Mouse (Mus musculus) cerebellum, adult 2 months (tissue): ENCODE measurements around the gene Zfpm1. TPM values are rescaled to one million over a fixed set of nuclear protein-coding genes. Genes with fewer than 3 reads are reported as not detected.

ENCODE experiments used
- DNase-seq, 2 experiments: peaks; one replicate each; pipeline ENCODE4 v3.0.0; 2021
- H3K27ac ChIP-seq: fragments of 200-500 bp; 2 replicates; pipeline ENCODE4 v1.5.1; 2012; ENCODE audit warnings: low read length, control low read depth, inconsistent platforms; ENCODE audit not compliant: insufficient read depth
- H3K27me3 ChIP-seq: fragments of 200-500 bp; 2 replicates; pipeline ENCODE4 v1.6.1; 2012; ENCODE audit warnings: inconsistent platforms, mild to moderate bottlenecking, low read length, moderate library complexity; ENCODE audit not compliant: control insufficient read depth, insufficient read depth
- H3K4me1 ChIP-seq: fragments of 200-500 bp; 2 replicates; pipeline ENCODE4 v1.6.1; 2011; ENCODE audit warnings: low read length; ENCODE audit not compliant: control insufficient read depth, insufficient read depth
- H3K4me3 ChIP-seq: fragments of 200-500 bp; replicated peaks from 2 replicates; pipeline ENCODE3; 2011; ENCODE audit warnings: mild to moderate bottlenecking, low read depth, low read length, control low read depth; ENCODE audit not compliant: insufficient read depth
- CTCF ChIP-seq: fragments of 200-500 bp; IDR thresholded peaks from 2 replicates; pipeline ENCODE4 v1.5.1; 2011; ENCODE audit warnings: low read depth, mild to moderate bottlenecking, control low read depth, low read length, moderate library complexity, borderline replicate concordance; ENCODE audit not compliant: insufficient read depth
- POLR2A ChIP-seq: fragments of 200-500 bp; IDR thresholded peaks from 2 replicates; pipeline ENCODE4 v1.6.1; 2011; ENCODE audit warnings: low read length, control low read depth, borderline replicate concordance; ENCODE audit not compliant: insufficient read depth
- WGBS: fragments of 180-500 bp; shearing (Covaris S2); methylation state at CpG from one replicate; pipeline ENCODE4 v1.1.7; 2018; 5-methylcytosine and 5-hydroxymethylcytosine counted together
- polyA plus RNA-seq: library from polyadenylated mRNA; depleted of rRNA; stranded (reverse); fragments of >200 nt; gene quantifications from 2 replicates; pipeline ENCODE4 v1.2.3, GENCODE M21; 2012

Zfpm1 gene
- polyA plus RNA-seq, 1 experiment = 20.1 TPM

DNA sequence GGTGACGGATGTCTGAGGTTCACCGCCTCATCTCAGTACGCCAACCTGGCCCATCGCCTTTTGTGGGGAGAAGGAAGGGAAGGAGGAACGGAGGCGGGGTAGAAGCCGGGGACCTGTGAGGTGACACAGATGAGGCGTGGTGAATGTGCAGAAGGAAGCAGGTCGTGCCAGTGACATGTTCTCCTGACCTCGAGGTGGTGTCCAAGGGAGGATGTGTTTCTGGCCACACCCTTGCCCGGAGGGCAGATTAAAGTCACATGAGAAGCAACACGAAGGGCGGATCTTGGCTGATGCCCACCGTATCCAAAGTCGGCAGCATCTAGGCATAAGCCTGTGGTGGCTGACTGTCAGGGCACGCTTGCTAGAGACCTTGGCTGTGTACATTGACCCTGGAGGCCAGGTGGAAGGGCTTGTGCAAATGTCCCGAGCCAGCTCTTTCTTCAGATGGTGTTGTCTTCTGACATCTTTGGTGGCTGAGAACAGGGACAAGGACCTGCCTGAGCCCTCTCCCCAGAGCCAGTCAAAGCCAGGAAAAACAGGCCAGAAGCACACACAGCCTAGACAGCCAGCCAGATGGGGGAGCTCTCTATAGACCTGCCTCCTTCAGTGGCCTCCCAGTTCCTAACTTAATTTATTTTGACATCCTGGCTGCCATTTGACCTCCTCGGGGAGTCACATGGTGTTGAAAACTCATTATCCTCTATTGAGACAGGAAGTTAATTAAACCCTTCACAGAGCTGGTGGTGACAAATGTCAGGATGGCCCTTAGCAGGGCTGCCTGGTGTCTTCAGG is 4.5 kb upstream of the Zfpm1 start:
- Histone ChIP-seq H3K4me1 (no peaks in the 10 kb centered on the region), H3K27me3 (no peaks in the 10 kb centered on the region), H3K4me3 (no peak overlapping the region), H3K27ac (no peak overlapping the region)
- no peak for TF ChIP-seq CTCF
- TF ChIP-seq POLR2A = no peak
- DNase-seq = no peak
- WGBS = 68% methylated on average over 18 of the region's 18 CpGs

DNA sequence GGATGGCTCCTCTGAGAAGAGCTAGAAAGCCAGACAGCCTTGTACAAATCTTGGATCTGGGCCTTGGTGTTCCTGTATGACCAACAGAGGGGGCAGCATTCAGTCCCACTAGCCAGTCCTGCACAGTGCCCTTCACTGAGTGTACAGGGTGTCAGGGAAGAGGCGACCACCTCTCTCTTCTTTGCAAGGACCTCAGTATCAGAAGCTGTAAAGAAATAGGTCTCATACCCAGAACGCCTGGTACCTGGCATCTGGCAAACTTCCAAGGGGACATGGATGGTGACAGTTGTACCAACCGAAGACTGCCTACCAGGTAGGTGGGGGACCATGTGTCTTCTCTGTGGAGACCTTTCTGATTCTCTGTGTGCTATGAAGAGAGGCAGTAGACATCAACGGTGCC is 1.8 kb upstream of the Zfpm1 start:
- H3K4me3 ChIP-seq = no peak overlapping the region
- WGBS = 42% methylated on average over 4 of the region's 4 CpGs
- no peak for TF ChIP-seq POLR2A
- TF ChIP-seq CTCF = no peak
- no peak overlapping the region for H3K27ac ChIP-seq
- no peaks in the 10 kb centered on the region for H3K27me3 ChIP-seq
- DNase-seq = no peak
- peaks cover 11% of the 10 kb centered on the region for H3K4me1 ChIP-seq

DNA sequence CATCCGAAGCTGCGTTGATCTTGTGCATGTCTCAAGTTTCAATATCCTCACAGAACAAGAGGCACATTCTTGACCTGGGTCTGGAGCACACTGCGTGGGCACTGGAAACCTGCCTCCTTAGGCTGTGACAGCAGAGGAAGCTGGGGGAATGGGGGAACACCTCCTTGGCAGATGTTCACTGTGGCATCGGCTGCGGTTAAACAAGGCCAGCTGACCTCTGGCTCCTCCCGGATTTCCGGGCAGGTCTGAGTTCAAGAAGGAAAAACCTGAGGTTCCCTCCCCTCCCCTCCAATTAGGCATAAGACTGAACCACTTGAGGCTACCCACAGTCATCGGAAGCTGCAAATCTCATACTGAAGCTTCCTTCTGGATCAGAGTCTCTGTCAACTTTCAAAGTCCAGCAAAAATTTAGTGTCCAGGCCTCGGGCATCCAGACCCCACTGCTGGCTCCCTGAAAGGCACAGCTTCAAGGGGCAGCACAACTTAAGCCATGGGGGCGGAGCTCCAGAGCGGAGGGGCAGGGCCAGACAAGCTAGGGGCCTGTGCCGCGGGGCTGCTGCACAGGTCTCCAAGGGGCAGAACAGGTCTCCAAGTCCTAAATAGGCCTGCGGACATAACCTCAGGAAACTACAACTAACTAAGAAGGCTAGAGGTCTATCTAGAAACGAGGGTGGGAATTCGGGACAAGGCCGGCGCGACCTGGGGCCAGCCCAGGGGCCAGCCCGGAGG is 1.2 kb upstream of the Zfpm1 start:
- no peak for DNase-seq
- 36% methylated on average over 20 of the region's 20 CpGs for WGBS
- no peaks in the 10 kb centered on the region for H3K27me3 ChIP-seq
- peaks cover 17% of the 10 kb centered on the region for H3K4me1 ChIP-seq
- H3K27ac ChIP-seq = no peak overlapping the region
- peak overlapping the region; percentile 2 for H3K4me3 ChIP-seq
- TF ChIP-seq POLR2A (no peak), CTCF (no peak)

DNA sequence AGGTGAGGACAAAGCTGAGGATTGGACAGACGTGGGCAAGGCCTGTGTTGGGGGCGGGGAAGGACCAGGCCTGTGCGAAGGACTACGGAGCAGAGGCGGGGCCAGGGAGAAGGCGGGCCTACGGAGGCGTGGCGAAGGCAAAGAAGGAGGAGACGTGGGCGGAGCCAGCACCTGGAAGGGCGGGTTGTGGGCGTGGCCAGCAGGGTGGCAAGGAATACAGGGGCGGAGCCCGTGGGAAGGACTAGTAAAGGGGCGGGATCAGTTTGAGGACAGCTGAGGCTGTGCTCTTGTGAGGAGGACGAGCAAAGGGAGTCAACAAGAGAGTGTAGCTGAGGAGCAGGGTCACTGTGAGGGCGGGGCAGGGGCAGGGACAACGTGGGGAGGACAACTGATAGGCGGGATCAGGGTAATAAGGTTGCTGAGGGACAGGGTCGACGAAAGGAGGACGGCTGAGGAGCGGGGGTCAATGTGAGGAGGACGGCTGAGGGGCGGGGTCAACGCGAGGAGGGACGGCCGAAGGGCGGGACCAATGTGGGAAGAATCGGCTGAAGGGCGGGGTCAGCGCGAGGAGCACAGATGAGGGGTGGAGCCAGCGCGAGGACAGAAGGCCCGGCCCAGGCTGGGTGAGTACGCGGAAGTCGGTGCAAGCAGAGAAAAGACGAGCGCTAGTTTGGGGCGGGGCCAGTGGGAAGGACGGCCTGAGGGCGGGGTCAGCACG is 465 bp upstream of the Zfpm1 start:
- Histone ChIP-seq H3K27ac (no peak overlapping the region), H3K4me3 (peak overlapping the region; percentile 63), H3K27me3 (no peaks in the 10 kb centered on the region), H3K4me1 (peaks cover 24% of the 10 kb centered on the region)
- DNase-seq = peak; percentile 98
- no peak for TF ChIP-seq CTCF
- TF ChIP-seq POLR2A = no peak
- 1% methylated on average over 47 of the region's 47 CpGs for WGBS

DNA sequence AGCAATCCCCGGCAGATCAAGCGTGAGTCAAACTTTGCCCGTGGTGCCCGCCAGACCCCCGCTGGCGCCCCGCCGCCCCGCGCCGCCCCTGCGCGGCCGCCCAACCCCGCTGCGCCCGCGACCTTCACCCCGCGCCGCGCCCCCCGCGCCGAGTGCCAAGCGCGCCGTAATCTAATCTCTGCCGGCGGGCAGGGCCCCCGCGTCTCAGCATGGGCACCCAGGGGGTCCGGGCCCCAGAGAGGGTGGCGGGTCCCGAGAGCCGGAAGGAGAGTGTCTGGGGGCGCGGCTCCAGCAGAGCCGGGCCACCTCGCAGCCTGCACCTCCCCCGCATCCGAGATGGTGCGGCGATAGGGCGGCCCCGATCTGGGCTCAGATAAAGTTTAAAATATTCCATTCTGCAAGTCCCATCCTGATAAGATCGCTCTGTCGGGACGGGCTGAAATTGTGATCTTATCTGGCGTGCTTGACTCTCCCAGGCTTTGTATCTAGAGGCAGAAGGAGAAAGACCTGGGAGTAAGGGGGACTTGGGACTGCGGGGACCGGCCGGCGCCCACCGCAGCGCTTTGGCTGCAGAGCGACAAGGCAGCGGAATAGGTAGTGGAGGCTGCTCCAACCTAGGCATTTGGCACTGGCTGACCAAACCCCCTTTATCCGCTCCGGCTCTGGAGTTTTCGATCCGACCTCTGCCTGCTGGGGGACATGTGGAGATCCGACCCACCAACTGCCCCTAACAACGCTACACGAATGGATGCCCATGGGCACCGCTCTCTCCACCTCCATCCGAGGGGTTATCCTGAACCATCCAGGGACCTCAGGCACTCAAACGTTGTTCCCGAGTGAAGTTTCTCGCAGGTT is 787 bp downstream of the Zfpm1 start:
- Histone ChIP-seq H3K27ac (no peak overlapping the region), H3K27me3 (no peaks in the 10 kb centered on the region), H3K4me1 (peaks cover 27% of the 10 kb centered on the region), H3K4me3 (peak overlapping the region; percentile 62)
- under 1% methylated on average over 70 of the region's 70 CpGs for WGBS
- no peak for TF ChIP-seq CTCF
- DNase-seq = no peak

DNA sequence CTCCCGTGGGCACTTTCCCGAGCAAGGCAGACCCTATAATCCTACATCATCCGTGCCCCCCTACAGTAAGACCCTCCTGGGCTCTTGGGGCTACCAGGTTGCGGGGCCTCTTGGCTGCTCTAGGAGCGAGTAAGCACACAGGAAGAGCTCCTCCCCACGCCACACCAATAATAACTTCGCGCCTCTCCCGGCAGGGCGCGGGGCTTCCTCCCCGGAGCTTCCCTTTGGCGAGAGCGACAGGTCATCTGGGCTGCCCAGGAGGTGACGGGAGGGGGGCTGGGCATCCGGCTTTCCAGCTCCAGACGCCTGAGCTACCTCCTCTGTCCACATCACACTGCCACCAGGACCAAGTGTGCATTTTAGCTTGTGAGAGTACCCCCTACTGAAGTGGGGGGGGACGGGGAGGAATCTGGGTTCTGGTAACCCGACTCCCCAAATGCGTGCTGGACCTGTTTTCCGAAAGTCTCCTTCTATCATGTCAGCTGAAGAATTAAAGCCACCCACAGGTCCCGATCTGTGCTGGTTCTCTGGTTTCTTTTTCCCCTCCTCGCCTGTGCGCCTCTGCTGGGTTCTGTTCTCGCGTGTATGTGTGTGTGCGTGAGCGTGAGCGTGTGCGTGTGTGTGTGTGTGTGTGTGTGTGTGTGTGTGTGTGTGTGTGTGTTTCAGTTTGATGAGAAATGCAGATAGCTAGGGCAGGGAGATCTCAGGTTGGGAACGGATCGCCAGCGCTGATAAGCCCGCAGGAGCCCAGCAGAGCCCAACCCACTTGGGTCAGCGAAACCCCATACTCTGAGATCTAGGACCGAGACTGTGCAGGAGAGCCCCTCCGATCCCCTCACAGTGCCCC is 1.6 kb downstream of the Zfpm1 start:
- Histone ChIP-seq H3K27me3 (no peaks in the 10 kb centered on the region), H3K27ac (no peak overlapping the region), H3K4me3 (peak overlapping the region; percentile 62), H3K4me1 (peaks cover 35% of the 10 kb centered on the region)
- WGBS = under 1% methylated on average over 37 of the region's 37 CpGs
- TF ChIP-seq POLR2A = no peak
- no peak for DNase-seq
